Mouse (Mus musculus): ENCODE measurements at regions not wholly inside any gene's neighbourhood (a gene's known extent, or its start where the extent isn't known, plus 50 kb on each side); places are given as distances from the start of the nearest gene placed in this dataset.

DNA sequence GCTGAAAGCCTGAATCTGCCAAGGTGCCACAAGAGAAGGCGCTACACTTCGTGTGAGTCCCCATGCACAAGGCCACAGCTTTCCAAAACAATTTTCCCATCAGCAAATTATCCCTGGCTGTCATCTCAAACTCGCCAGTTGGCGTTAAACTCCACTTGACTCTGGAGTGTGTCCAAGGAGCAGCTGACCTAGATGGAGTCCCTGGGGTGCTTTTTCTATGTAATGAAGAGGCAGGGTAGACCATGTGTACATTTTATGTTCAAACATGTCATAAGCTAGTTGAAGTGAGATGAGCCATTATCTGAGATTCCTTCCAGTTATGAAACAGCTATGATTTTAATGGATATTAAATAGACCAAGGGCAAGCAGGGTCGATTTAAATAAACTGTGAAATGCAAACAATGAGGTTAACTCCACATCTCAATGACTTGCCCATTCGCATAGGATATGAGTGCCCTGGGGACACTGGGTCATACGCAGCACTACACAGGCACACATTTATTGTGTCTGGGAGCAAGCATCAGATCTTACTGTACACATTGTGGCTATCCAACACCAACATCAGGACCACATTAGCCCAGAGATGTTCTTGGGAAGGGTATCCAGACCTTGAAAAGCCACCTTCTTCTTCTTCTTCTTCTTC lies 51.0 kb upstream of the Sfswap start:
- Histone ChIP-seq H3K4me3 (no peak overlapping the region), H3K36me3 (no peaks in the 10 kb centered on the region), H3K27me3 (no peaks in the 10 kb centered on the region), H3K9me3 (no peaks in the 10 kb centered on the region), H3K4me2 (replicated peaks) (no peak overlapping the region), H3K4me1 (peaks cover 8% of the 10 kb centered on the region), H3K9ac (replicated peaks) (no peak overlapping the region), H3K27ac (replicated peaks) (no peak overlapping the region)
- ATAC-seq (ENCODE audit: low FRiP score, low read depth): no peak
- 69% methylated on average over 7 of the region's 7 CpGs for WGBS

Measured in midbrain, embryonic 12.5 days (tissue).